Mouse (Mus musculus) left cerebral cortex, adult 8-10 months (tissue): Measurements from ENCODE around the gene Slc35f4. TPM values are rescaled to one million over a fixed set of nuclear protein-coding genes. Genes with fewer than 3 reads are reported as not detected.

Source experiments
- DNase-seq, 2 experiments: peaks; one replicate each; pipeline ENCODE4 v3.0.0; 2022; ENCODE audit warnings: low spot score in 2 of 2
- total RNA-seq, 4 experiments: library from RNA; stranded (reverse); gene quantifications; 2 replicates each; pipeline ENCODE4 v1.2.4; 2022

Gene Slc35f4
- 10 to 100 TPM; 19.8 to 22.8 (median 21.1) TPM for total RNA-seq

DNA sequence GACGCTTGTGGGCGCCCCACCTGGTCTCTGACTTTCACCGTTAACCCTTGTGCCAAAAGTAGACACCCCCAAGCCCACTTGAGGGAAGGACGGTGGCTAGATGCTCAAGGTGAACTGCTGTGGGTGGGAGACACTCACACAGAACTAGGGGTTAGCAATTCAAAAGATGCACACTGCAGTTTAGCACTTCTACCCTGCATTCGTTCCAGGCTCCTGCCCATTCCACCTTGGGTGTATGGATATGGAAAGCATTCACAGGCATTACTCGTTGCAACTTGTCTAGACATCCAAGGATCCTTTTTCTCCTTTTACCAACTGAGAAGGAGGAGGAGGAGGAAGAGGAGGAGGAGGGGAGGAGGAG is at the start of gene Slc35f4:
Gene Slc35f4, minus strand, starts transcription at position 116 of the 361 bp plus-strand sequence.
- DNase-seq: no peak

DNA sequence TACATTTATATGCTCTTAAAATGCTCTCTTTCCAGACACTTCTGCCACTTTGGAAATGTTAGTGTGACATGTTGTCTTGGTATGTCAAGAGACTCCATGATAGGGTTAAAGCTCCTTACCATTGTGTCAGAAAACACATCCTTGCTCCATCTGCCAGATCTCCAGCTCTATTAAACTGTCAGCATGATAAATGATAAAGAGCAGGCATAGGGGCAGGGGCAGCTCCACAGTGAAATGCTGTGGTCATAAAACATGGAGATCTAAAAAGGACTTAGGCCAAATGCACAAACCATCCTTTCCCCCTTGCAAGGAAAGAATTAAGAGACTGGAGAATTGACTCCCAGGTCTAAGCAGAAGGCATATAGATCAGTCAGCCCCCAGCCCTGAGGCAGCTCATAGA is 42.5 kb upstream of the Slc35f4 start:
- DNase-seq: no peak

DNA sequence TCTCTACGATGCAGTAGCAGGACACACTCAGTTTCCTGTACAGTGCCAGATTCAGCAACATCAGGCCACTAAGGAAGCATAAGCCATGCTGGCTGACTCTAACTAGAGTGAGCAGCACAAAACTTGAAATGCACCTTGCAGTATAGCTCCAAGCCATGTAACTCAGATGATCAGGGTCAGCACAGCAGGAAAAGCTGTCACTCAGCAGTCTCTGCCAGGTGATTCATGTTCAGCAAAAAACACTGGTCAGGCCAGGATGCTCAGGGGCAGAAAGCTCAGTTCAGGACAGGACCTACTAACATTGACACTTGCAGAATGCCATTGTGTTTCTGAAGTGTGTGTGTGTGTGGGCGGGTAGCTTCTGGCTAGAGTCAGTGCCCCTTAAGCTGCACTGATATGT is 34.9 kb upstream of the Slc35f4 start:
- DNase-seq: no peak

DNA sequence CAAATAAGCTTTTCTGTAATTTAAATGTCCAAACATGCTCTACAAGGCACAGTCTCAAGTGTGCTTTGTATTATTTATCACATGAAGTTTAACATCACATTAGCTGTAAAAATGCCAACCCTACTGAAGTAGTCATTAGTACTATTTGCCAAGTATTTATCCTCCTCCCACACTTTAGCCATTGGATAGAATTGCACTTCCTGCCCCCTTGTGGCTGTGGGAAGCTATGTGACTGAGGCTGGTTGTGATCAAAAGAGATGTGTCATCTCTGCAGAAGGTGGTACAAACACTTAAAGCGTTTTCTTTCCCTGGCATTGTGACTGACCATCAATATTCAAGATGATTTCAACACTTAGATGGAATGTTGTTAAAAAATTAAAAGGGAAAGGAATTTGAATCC is 14.3 kb upstream of the Slc35f4 start:
- no peak for DNase-seq

DNA sequence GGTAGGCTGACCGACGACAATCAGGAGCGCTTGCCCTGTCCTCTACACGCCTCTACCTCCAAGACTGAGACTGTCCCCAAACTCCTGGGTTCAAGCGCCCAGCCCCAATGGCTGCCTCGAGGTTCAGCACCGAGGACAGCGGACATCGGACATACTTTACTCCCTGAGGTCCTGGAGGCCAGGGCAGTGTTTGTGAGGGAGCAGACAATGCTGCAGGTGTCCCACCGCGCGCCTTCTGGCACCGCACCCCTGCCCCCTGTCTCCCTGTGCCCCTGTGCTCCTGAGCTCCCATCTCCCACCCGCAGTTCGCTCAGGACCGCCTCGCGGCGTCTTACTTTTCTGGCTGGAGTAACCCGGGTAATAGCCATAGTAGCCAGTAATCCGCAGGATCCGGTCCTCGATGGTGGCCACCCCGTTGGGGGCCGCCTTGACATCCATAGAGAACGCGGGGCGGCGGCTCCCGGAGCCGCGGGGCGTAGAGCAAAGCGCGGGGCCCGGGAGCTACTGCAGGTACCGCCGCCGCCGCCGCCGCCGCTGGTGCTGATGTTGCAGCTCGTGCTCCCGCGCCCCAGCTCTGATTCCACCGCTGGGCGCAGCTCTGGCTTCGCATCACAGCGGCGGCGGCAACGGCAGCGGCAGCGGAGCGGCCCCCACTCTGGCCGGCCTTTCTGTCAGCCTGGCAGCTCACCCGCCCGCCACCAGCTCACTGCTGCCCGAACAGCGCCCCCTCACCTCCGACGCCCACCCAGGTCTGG is 493 bp downstream of the Slc35f4 start:
- peak; percentile 45 to 53 for DNase-seq

DNA sequence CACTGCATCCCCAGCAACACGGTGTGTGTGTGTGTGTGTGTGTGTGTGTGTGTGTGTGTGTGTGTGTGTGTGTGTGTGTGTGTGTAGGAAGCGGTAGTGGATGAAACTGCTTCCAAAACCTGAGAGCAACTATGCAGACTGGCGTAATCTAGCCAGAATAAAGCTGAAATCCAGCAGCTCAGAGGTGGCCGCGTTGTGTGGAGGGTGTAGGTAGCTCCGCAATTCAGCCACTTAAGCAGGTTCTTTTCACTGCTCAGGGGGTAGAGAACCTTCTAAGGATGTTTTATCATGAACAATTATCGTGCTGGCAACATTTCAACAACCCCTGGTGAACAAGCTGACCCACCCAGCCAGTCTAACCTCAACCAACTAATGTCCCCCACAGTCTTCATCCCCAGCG is 1.2 kb downstream of the Slc35f4 start:
- no peak for DNase-seq

DNA sequence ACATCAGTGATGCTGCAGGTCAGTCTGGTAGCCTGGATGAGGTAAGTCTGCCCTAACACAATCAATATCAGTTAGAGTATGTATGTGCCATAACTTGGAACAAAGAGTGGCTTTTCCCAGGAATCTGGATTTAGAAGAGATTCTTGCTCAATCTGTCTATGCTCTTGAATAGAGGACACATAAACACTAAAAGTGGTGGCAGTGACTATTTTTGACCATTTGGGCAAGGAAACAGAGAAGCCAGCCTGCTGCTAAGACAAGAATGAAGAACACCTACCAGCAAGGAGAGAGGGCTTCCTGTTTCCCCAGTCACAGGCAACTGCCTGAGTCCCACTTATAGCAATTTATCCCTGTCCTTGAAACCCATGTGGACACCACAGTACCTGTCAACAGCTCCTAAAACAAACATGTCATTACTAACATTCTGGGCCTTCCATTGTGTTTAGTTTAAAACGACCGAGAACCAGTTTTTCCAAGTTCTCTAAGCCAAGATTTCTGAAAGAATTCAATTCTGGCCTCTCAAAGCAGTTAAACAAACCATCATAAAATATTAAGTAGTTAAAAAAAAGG is 10.7 kb downstream of the Slc35f4 start:
- no peak for DNase-seq

DNA sequence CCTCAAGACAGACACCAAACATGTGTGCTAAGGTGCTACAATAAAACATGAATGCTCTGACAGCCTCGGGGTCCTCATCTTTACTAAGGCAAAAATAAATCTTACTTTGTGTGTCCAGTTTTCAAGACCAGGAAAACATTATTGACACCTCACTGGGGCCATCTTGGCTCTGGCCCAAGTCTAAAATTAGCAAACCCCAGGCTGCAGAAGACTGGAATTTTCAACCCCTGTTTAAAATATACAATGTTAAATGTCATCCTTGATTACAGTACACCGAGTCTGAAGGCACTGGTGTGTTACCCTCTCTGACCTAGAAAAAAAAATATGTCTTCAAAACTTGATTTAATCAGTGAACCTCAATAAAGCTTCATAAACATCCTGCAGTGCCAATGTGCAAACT is 11.7 kb downstream of the Slc35f4 start:
- no peak for DNase-seq

DNA sequence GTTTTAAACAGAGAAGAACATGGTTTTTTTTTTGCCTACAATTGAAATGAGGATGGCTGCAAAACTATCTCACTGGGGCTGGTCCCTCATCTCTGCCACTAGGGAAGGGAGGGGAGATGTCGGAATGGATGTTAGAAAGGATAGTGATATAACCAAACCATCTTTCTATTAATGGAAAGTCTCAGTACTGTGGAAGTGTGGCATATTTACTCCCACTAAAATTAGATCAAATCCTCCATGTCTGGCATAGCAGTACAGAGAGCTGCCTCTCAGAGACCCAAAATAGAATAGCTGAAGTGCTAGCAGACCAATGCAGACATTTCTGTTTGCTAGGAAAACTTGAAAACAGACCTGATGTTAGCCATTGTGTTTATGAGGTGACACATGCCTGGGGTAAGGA is 30.7 kb downstream of the Slc35f4 start:
- no peak for DNase-seq

DNA sequence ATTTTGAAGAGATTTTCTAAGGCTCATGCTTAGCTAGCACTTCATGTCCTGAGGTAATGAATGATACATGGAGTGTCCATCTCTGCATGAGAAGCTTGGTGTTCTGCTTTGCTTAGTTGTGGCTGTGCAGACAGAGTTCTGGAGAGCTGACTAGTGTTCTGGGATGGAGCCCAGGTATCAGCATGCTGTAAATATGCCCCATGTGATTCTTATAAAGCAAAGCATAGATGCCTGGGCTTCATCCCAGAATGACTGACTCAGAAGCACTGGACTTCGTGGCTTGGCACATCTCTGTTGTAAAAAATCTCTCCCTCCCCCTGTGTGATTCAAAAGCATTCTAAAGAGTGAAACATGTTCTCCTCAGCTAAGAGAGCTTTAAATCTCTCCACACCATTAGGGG is 32.1 kb downstream of the Slc35f4 start:
- DNase-seq: peak in 1 of 2 experiments; percentile 76

DNA sequence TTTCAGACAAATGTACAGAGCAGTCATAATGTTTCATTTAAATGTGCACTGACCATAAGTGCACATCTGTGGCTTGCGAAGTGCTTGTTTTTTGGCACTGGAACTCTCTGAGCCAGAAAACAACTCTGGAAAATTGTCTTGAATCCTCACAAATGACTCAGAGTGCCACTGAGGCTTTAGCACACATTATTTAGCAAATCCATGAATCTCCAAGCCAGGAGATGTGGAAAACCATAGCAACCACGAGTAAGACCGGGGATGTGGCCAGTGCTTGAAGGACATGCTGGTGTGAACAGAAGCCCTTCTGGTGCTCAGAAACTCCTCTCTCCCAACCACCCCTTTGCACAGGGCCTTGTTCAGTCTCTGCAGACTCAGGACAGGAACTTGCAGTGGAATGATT is 33.3 kb downstream of the Slc35f4 start:
- no peak for DNase-seq

DNA sequence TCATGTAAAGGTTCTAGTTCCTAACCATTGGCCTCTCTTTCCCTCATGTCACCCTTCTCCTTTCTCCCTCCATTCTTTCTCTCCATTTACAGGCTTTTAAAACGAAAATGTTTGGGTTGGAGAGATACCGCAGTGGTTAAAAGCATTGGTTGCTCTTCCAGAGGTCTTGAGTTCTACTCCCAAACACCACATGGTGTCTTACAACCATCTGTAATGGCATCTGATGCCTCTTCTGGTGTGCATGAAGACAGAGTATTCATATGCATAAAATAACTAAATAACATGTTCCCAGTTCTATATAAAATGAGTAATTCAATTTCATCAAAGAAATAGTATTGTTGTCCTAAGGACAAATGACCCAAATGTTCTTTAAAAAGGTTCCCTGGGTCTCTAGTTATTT is 49.2 kb downstream of the Slc35f4 start:
- no peak for DNase-seq

DNA sequence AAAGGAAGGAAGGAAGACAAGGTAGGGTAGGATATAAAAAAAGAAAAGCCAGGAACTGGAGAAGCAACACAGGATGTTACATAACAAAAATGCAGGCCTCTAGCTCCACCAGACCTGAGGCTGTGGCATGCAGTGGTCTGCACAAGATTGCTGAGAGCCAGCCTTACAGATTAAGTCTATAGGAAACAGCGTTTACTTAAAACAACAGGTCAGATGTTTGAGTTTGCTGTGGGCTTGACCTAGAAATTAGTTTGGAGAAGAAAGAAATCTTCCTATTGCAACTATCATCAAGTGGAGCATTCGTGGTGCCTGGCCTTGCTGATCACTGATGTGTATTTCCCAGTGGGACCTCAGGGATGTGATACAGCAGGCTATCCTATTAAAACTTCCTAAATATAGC is 64.1 kb downstream of the Slc35f4 start:
- DNase-seq: no peak

DNA sequence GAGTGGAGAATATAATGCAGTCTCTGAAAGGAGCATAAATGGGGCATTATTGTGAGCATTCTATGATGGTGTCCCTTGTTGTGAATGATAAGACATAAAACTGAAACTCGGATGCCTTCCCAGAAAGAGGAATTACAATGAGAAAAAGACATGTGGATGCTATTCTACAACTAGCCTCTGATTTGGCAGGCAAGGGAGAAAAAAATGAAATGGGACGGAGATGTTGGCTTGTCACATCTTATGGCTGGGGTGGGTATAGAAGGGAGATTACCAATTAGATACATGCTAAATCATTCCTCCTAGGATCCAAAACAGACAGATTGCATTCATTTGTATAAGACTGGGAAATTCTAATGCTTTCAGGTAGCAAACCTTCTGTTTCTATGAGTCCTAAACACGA is 65.0 kb downstream of the Slc35f4 start:
- DNase-seq: no peak

DNA sequence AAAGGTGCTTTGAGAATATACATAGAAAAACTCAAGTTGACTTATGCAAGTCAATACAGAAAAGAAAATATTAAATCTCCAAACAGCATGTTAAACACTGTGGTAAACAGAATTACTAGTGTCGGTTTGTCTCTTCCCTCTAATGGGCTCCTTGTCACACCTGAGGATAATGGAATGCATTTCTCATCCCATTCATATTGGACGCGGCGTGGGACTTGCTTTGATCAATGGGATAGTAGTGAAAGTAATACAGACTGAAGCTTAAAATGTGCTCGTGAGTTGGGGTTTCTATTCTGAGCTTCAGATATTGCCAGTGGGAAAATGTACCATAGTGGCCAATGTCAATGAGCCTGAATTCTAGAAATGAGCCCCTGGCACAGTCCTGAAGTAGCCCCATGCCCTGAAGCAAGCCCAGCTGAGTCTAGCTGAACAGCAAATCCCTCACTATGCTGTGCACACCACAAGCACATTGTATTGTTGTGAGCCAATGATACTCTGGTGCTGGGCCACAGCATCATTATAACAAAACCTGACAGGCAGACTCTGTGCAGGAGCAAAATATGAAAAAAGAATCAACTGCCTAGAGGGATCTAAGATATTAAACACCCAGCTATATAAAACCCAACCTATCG is 71.4 kb downstream of the Slc35f4 start:
- no peak for DNase-seq

DNA sequence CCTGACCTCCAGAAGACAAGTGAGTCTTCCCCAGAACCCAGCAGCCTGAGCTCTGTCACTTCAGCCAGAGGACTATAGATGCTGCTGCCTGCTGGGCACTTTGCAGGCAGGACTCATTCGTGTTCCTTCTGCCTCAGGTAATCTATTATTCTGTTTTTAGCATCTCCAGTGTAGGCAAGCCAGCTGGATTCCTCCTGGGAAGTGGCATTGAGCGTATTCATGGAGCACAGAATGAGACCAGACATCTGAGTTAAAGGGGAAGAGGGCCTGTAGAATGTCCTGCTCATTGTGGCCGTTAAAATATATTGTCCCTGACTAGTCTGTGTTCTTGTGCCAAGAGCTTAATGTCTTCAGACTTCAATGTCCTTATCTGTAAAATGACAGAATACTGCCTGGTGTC is 72.1 kb downstream of the Slc35f4 start:
- no peak for DNase-seq

DNA sequence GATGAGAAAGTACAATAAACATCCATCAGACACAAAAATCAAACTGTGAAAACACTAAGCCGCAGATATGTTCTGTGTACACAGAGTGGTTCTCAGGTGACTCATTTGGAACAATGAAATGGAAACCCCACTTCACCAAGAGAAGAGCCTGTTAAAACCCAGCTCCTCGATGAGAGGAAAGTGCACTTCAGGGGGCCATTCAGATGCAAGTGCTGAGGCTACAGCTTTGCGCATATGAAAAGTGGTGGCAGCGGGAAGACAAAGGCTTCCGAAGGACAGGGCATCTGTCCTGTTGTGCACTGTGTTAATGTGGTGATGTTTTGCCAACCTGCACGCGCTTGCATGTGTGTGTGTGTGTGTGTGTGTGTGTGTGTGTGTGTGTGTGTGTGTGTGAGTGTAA is 78.2 kb downstream of the Slc35f4 start:
- DNase-seq: no peak

DNA sequence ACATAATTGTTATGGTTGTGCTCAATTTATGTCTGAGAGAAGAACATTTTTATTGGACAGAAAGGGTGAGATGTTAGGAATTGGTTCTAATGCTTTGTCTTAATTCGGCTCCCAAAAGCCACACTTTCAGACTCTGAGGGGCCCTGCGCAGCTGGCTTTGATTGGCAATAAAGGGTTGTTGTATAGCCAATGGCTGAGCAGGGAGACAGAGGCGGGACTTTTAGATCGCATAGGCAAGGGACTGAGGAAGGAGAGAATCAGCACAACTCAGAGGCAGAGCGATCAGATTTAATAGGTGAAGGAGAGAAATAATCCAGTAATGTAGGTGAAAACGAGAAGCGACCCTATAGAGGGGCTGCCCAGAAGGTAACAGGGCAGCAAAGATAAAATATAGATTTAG is 79.4 kb downstream of the Slc35f4 start:
- no peak for DNase-seq

DNA sequence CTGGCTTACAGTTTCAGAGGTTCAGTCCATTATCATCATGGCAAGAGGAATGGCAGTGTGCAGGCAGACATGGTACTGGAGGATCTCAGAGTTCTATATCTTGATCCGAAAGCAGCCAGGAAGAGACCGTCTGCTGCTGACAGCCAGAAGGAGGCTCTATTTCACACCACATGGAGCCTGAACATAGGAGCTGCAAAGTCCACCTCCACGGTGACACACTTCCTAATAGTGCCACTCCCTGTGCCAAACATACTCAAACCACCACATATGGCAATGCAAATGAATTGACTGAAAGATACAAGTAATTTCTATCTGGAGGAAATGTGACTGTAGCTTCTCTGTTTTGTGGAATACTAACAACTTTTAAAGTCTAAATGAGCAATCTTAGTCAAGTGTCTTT is 89.0 kb downstream of the Slc35f4 start:
- peak in 1 of 2 experiments; percentile 24 for DNase-seq

DNA sequence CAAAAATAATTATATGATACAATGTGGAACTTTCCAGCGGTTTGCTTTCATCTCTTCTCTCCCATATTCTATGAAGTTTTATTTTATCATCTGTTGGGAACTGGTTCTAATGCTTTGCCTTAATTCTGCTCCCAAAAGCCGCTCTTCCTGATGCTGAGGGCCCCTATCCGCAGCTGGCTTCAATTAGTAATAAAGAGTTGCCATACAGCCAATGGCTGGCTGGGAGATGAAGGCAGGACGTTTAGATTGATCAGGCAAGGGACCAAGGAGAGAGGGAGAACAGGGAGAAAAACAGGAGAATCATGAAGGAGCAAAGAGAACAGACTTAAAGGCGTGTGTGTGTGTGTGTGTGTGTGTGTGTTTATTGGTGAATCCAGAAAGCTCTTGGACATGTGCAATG is 94.0 kb downstream of the Slc35f4 start:
- DNase-seq: no peak

DNA sequence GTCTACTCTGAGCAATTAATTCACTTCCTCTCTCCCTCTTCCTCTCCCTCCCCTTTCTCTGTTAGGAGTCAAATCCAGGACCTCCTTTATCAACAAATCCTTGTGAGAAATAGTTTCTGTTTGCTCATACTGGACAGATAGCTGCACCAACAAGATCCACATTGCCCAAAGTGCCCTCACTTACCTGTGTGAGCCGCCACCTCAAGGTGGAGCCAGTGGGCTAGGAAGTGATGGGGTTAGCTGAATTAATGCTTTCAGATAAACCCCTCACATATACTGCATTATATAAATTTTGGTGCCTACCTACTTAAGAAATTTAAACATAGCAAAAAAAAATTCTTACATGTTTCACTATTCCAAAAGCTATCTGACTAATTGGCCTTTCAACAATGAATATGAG is 133.4 kb downstream of the Slc35f4 start:
- no peak for DNase-seq

DNA sequence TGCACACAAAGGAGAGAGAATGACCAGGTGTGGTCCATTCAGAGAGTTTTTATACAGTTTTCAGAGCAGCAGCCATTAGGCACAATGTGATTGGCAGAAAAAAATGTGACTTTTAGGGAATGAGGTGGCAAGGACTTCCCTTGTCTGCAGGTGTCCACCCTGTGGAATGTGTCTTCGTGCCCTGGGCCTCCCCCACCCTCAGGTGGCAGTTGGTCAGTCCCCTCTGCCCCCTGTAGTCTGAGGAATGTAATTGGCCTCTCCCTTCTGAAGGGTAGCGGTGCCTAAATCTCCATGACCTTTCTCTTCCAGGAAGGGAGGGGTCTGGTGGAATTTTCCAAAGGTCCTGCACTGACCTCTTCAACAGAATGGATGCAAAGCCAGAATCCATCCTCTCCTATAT is 163.7 kb downstream of the Slc35f4 start:
- no peak for DNase-seq

DNA sequence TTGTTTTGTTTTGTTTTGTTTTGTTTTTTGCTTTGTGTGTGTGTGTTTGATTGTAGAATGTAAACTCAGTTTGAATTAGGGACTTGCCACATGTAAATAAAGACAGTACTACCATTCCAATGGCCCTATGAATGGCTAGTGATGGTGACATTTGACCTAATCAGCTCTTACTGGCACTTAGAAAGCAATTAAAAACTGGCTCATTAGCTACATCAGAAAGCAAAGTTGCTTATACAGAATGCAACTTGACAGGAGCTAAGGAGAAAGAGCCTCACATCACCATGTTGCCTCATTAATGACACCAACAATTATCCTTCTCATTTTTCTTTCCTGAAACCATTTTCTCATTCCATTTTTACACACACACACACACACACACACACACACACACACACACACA is 170.3 kb downstream of the Slc35f4 start:
- no peak for DNase-seq
